Mouse (Mus musculus) CH12.LX (cell line): Measurements from ENCODE around the gene Spop.

Experiments
- CHD1 ChIP-seq: IDR thresholded peaks from 2 replicates; pipeline ENCODE4 v1.6.1; 2012; ENCODE audit warnings: low read depth, low read length, improper control_type of control experiment, inconsistent platforms
- CHD2 ChIP-seq: IDR thresholded peaks from 2 replicates; pipeline ENCODE4 v1.6.1; 2011; ENCODE audit warnings: low read length, improper control_type of control experiment
- CTCF ChIP-seq, 2 experiments: IDR thresholded peaks in 1 of 2; conservative IDR thresholded peaks in 1 of 2; 2 replicates each; pipeline ENCODE4 v1.5.1; 2011 to 2012; ENCODE audit warnings: low read depth in 2 of 2, low read length in 2 of 2, improper control_type of control experiment in 1 of 2, inconsistent platforms in 1 of 2, mild to moderate bottlenecking in 1 of 2, moderate library complexity in 1 of 2
- EP300 ChIP-seq: IDR thresholded peaks from 2 replicates; pipeline ENCODE4 v1.6.1; 2011; ENCODE audit warnings: low read length, improper control_type of control experiment
- MAFK ChIP-seq: IDR thresholded peaks from 2 replicates; pipeline ENCODE4 v1.6.1; 2011; ENCODE audit warnings: low read length, improper control_type of control experiment; ENCODE audit not compliant: insufficient replicate concordance
- MAX ChIP-seq: IDR thresholded peaks from 2 replicates; pipeline ENCODE4 v1.6.1; 2011; ENCODE audit warnings: low read length, improper control_type of control experiment
- POLR2A ChIP-seq: IDR thresholded peaks from 2 replicates; pipeline ENCODE4 v1.6.1; 2011; ENCODE audit warnings: low read depth, mild to moderate bottlenecking, improper control_type of control experiment, low read length
- POLR2AphosphoS2 ChIP-seq: IDR thresholded peaks from 2 replicates; pipeline ENCODE4 v1.6.1; 2011; ENCODE audit warnings: low read depth, low read length, improper control_type of control experiment
- SIN3A ChIP-seq: IDR thresholded peaks from 2 replicates; pipeline ENCODE4 v1.6.1; 2012; ENCODE audit warnings: low read length, improper control_type of control experiment, inconsistent platforms
- TCF12 ChIP-seq: IDR thresholded peaks from 2 replicates; pipeline ENCODE4 v1.6.1; 2014; ENCODE audit warnings: low read depth, mild to moderate bottlenecking, inconsistent platforms, low read length, improper control_type of control experiment
- UBTF ChIP-seq: IDR thresholded peaks from 2 replicates; pipeline ENCODE4 v1.6.1; 2012; ENCODE audit warnings: low read depth, mild to moderate bottlenecking, inconsistent platforms, low read length, improper control_type of control experiment, moderate library complexity
- USF2 ChIP-seq: conservative IDR thresholded peaks from 2 replicates; pipeline ENCODE4 v1.6.1; 2011; ENCODE audit warnings: low read depth, low read length, improper control_type of control experiment
- ZC3H11A ChIP-seq: IDR thresholded peaks from 2 replicates; pipeline ENCODE4 v1.6.1; 2012; ENCODE audit warnings: low read depth, mild to moderate bottlenecking, inconsistent platforms, low read length, improper control_type of control experiment
- ZNF384 ChIP-seq: IDR thresholded peaks from 2 replicates; pipeline ENCODE4 v1.6.1; 2012; ENCODE audit warnings: low read depth, low read length, improper control_type of control experiment, inconsistent platforms

- no peak for TF ChIP-seq TCF12
- TF ChIP-seq ZC3H11A: no peak
- TF ChIP-seq CHD1: no peak
- TF ChIP-seq CTCF (conservative IDR thresholded peaks at IDR 0.05 in 1 of 2, IDR thresholded peaks at IDR 0.05 in 1 of 2; ENCODE audit: low read depth in 2 of 2, low read length in 2 of 2): no peak
- TF ChIP-seq POLR2A: no peak
- TF ChIP-seq MAFK: no peak
- TF ChIP-seq UBTF: no peak
- TF ChIP-seq SIN3A: no peak
- no peak for TF ChIP-seq CHD2
- TF ChIP-seq USF2: no peak
- TF ChIP-seq MAX: no peak
- TF ChIP-seq POLR2AphosphoS2: no peak
- no peak for TF ChIP-seq EP300
- no peak for TF ChIP-seq ZNF384
Observed at GRCm38 (mm10) chr11:95503581-95504180, 89.8 kb downstream of the Spop start.
